Mouse (Mus musculus) embryonic facial prominence, embryonic 11.5 days (tissue): ENCODE measurements around the gene Tnrc18. TPM values are rescaled to one million over a fixed set of nuclear protein-coding genes. Genes with fewer than 3 reads are reported as not detected.

Experiments used
- ATAC-seq: fragments of 200-750 bp; cut with Nextera tagmentation; replicated peaks from 2 replicates; pipeline ENCODE4 v1.8.0; 2017; ENCODE audit warnings: low read depth; ENCODE audit not compliant: insufficient number of reproducible peaks, low FRiP score, low TSS enrichment
- DNase-seq: peaks from one replicate; pipeline ENCODE4 v3.0.0-alpha.2; 2015; ENCODE audit warnings: low spot score
- H3K27ac ChIP-seq: fragments of 300-500 bp; sonication (generic); replicated peaks from 2 replicates; pipeline ENCODE4 v1.5.1; 2014; ENCODE audit warnings: mild to moderate bottlenecking, low read depth, low read length, control low read depth
- H3K27me3 ChIP-seq: fragments of 300-500 bp; sonication (generic); 2 replicates; pipeline ENCODE4 v1.6.1; 2014; ENCODE audit warnings: mild to moderate bottlenecking, low read length, moderate library complexity, mixed read lengths; ENCODE audit not compliant: control insufficient read depth, insufficient read depth
- H3K36me3 ChIP-seq: fragments of 300-500 bp; sonication (generic); replicated peaks from 2 replicates; pipeline ENCODE4 v1.6.1; 2014; ENCODE audit warnings: low read depth, mild to moderate bottlenecking, low read length, moderate library complexity, mixed read lengths; ENCODE audit not compliant: control insufficient read depth, insufficient read depth
- H3K4me1 ChIP-seq: fragments of 300-500 bp; sonication (generic); 2 replicates; pipeline ENCODE4 v1.6.1; 2014; ENCODE audit warnings: low read length, mixed read lengths; ENCODE audit not compliant: control insufficient read depth, insufficient read depth
- H3K4me2 ChIP-seq: fragments of 300-500 bp; sonication (generic); 2 replicates; pipeline ENCODE4 v1.6.1; 2014; ENCODE audit warnings: low read depth, mild to moderate bottlenecking, control low read depth, low read length, moderate library complexity
- H3K4me3 ChIP-seq: fragments of 300-500 bp; sonication (generic); 2 replicates; pipeline ENCODE4 v1.5.1; 2014; ENCODE audit warnings: low read depth, low read length, control low read depth
- H3K9ac ChIP-seq: fragments of 300-500 bp; sonication (generic); replicated peaks from 2 replicates; pipeline ENCODE4 v1.6.1; 2014; ENCODE audit warnings: mild to moderate bottlenecking, control low read depth, low read length
- H3K9me3 ChIP-seq: fragments of 300-500 bp; sonication (generic); replicated peaks from 2 replicates; pipeline ENCODE4 v1.6.1; 2016; ENCODE audit warnings: mild to moderate bottlenecking, low read length, inconsistent platforms, mixed read lengths; ENCODE audit not compliant: control insufficient read depth
- WGBS: fragments of 180-500 bp; shearing (Covaris S2); extraction: QIAGEN DNeasy Blood & Tissue Kit; methylation state at CpG from one replicate; pipeline ENCODE4 v1.1.7; 2014; 5-methylcytosine and 5-hydroxymethylcytosine counted together
- polyA plus RNA-seq: library from polyadenylated mRNA; unstranded; fragments of >200 nt; fragmentation: Nextera tagmentation; extraction: Ambion mirVana; gene quantifications from 2 replicates; pipeline ENCODE4 v1.2.1, GENCODE M21; 2014

Tnrc18 gene
- polyA plus RNA-seq, 1 experiment from 2014 or later, result 26.4 TPM

DNA sequence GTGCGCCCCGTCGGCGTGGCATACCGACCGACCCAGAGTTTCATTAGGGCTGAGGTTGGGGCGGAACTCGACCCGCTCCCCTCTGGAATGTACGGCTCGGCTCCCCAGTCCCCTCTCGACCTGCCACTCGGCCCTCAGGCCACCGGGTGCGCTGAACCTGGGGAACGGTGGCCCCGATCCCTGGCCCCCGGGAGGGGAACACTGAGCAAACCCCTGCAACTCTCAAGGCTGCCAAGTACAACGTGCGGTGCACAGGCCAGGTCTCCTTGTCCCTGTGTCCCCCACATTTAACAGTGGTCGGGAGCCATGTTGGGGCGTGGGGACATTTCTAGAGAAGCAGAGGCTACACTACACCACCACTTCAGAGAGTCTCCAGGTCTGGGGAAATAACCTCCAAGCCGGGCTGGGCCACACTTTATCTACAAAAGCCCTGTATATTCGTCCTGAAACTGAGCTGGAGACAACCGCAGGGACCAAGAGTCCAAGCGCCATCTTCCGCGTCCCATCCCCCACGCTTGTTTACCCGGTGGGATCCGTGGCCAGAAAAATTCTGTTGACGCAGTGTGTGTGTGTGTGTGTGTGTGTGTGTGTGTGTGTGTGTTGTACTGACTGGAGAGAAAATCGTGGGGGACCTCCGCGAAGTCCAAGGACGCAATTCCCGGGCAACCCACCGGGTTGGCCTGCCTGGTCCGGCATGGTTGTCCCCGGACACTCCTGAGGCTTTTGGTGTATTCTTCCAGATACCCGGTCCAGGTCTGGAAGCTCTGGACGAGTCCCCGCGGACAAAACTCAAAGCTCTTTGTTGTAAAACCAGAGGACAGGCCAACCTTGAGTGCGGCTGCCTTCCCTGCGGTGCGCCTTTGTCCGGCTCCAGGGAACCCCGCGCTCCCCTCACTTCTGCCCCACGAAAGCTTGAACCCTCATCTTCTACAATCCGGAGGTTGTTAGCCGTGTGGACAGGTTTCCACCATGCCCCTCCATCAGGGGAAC is 3.1 kb upstream of the Tnrc18 start:
- ATAC-seq, result no peak
- peak; percentile 75 for DNase-seq
- H3K4me3 ChIP-seq, result peak overlapping the region; percentile 98
- H3K9me3 ChIP-seq, result no peaks in the 10 kb centered on the region
- peaks cover 10% of the 10 kb centered on the region for H3K4me1 ChIP-seq
- peak overlapping the region; percentile 100 for H3K27ac ChIP-seq
- peak overlapping the region; percentile 86 for H3K4me2 ChIP-seq
- under 1% methylated on average over 53 of the region's 53 CpGs for WGBS
- no peaks in the 10 kb centered on the region for H3K27me3 ChIP-seq
- peak overlapping the region; percentile 97 for H3K9ac ChIP-seq
- H3K36me3 ChIP-seq, result no peaks in the 10 kb centered on the region

- Histone ChIP-seq H3K4me1 (peaks cover 8% of the 10 kb centered on the region), H3K27me3 (no peaks in the 10 kb centered on the region), H3K27ac (peak overlapping the region; percentile 100), H3K9me3 (no peaks in the 10 kb centered on the region), H3K4me2 (peak overlapping the region; percentile 86), H3K9ac (peak overlapping the region; percentile 97), H3K36me3 (no peaks in the 10 kb centered on the region), H3K4me3 (peak overlapping the region; percentile 98)
- peak; percentile 92 for DNase-seq
- ATAC-seq, result no peak
- WGBS, result under 1% methylated on average over 36 of the region's 36 CpGs
Measured at GRCm38 (mm10) chr5:142819385-142820275, 2.2 kb upstream of the Tnrc18 start.

- Histone ChIP-seq H3K27me3 (no peaks in the 10 kb centered on the region), H3K9me3 (no peaks in the 10 kb centered on the region), H3K4me2 (peak overlapping the region; percentile 86), H3K4me1 (peaks cover under 1% of the 10 kb centered on the region; the same call in 1 of the 2 replicates), H3K27ac (peak overlapping the region; percentile 100), H3K36me3 (no peaks in the 10 kb centered on the region), H3K4me3 (peak overlapping the region; percentile 98), H3K9ac (peak overlapping the region; percentile 97)
- under 1% methylated on average over 43 of the region's 43 CpGs for WGBS
- ATAC-seq (no peak), DNase-seq (peak; percentile 88)
Measured at GRCm38 (mm10) chr5:142818435-142819360, 1.2 kb upstream of the Tnrc18 start.

- no peak for ATAC-seq
- Histone ChIP-seq H3K4me3 (peak overlapping the region; percentile 98), H3K27me3 (no peaks in the 10 kb centered on the region), H3K9me3 (no peaks in the 10 kb centered on the region), H3K36me3 (peaks cover 2% of the 10 kb centered on the region), H3K27ac (peak overlapping the region; percentile 100), H3K9ac (peak overlapping the region; percentile 100), H3K4me2 (peak overlapping the region; percentile 93), H3K4me1 (peaks cover 14% of the 10 kb centered on the region)
- peak; percentile 73 for DNase-seq
- WGBS, result under 1% methylated on average over 68 of the region's 71 CpGs
Measured at GRCm38 (mm10) chr5:142816811-142817523, 495 bp downstream of the Tnrc18 start.

DNA sequence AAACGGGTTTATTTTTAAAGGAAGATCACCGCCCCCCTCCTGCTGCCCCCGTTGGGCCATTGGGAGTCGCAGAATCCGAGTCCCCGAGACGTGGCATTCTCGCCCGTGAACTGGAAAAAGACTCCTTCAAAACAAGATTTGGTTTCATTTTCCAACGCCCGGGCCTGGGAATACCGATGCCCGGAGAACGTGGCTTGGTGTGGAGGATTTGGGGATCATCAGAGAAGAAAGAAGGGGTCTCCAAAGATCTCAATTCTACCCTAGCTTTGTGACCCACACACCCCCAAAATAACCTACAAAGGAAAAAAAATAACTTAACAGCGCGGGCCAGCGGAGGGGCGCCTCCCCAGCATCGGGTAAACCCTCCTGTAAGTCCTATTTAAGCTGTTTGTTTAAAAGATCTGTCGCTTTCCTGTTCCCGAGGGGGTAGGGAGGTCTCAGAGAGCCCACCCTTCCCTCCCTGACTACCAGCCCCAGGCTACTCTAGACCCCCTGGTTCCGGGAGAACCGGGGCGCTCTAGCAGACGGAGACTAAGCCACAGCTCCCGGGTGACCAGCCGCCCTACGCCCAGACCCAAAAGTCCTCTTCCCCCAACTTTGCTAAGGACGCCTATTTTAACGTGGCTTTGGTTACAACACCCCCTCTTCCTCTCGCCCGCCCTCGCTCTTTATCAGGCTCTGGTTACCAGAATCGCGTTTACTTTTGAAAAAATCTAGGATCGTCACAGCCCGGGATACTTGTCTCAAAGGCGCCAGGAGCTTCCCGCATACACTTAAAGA is 1.2 kb downstream of the Tnrc18 start:
- Histone ChIP-seq H3K4me3 (peak overlapping the region; percentile 98), H3K4me1 (peaks cover 22% of the 10 kb centered on the region), H3K9ac (peak overlapping the region; percentile 100), H3K27ac (peak overlapping the region; percentile 100), H3K36me3 (peaks cover 2% of the 10 kb centered on the region), H3K27me3 (no peaks in the 10 kb centered on the region), H3K9me3 (no peaks in the 10 kb centered on the region), H3K4me2 (peak overlapping the region; percentile 93)
- DNase-seq (peak; percentile 65), ATAC-seq (no peak)
- WGBS, result under 1% methylated on average over 39 of the region's 39 CpGs

DNA sequence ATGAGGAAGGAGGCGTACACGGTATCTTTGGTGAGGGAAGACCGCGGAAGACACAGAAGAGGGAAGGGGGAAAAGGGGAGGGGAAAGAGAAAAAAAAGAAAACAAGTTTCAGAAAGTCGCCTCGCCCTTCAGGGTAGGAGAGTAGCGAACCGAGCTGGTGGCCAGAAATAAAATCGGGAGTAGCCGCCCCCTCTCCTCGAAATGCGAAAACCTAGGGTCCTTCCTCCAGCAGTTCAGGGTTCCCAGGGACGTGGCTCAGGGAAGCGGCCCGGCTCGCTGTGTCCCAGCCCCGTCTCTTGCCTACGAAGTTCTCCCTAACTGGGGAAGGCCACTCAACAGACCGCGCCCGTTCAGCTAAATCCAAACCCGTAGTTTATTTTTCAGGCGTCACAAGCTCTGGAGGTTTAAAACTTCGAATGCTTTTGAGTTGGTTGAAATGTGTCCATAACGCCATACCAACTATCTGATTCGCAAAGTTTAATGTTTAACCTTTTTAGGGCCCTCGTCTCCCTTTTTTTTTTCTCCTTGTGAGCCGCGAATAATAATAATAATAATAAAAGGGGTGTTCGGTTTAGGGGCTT is 2.0 kb downstream of the Tnrc18 start:
- peak overlapping the region; percentile 98 for H3K4me3 ChIP-seq
- no peak for ATAC-seq
- peaks cover 2% of the 10 kb centered on the region for H3K36me3 ChIP-seq
- peak overlapping the region; percentile 100 for H3K9ac ChIP-seq
- H3K27ac ChIP-seq, result peak overlapping the region; percentile 100
- no peaks in the 10 kb centered on the region for H3K9me3 ChIP-seq
- peak overlapping the region; percentile 93 for H3K4me2 ChIP-seq
- peaks cover 24% of the 10 kb centered on the region for H3K4me1 ChIP-seq
- DNase-seq, result peak; percentile 40
- under 1% methylated on average over 30 of the region's 30 CpGs for WGBS
- H3K27me3 ChIP-seq, result no peaks in the 10 kb centered on the region
